Mouse (Mus musculus): ENCODE data around the gene Pglyrp2. TPM values are rescaled to one million over a fixed set of nuclear protein-coding genes. Genes with fewer than 3 reads are reported as not detected.

The Pglyrp2 gene
- polyA plus RNA-seq, 1 experiment from 2014 or later, result 0.05 TPM

- H3K4me2 ChIP-seq (replicated peaks; ENCODE audit: low read depth, low read length), result peak within 1 kb of the TSS; percentile 38
- no peak for ATAC-seq
- no peak within 1 kb of the TSS for H3K27ac ChIP-seq (ENCODE audit: low read length)
- H3K36me3 ChIP-seq (ENCODE audit: insufficient read depth, low read length), result no peaks in the 10 kb centered on the region
- no peak for DNase-seq (ENCODE audit: low spot score)
- peaks cover 4% of the 10 kb centered on the region; the same call in 1 of the 2 replicates for H3K27me3 ChIP-seq (replicated peaks; ENCODE audit: insufficient read depth, low read length)
- no peaks in the 10 kb centered on the region; the same call in 1 of the 2 replicates for H3K9me3 ChIP-seq (ENCODE audit: low read length)
- H3K4me1 ChIP-seq (ENCODE audit: insufficient read depth, low read depth, low read length), result peaks cover 4% of the 10 kb centered on the region; the same call in 1 of the 2 replicates
- 3% methylated on average over 19 of the region's 19 CpGs for WGBS
- TF ChIP-seq CTCF (IDR thresholded peaks at IDR 0.05), result no peak
- no peak for TF ChIP-seq EP300 (IDR thresholded peaks at IDR 0.05)
- H3K4me3 ChIP-seq (ENCODE audit: low read depth, low read length), result no peak within 1 kb of the TSS; the same call in 1 of the 2 replicates
- H3K9ac ChIP-seq (replicated peaks; ENCODE audit: low read depth), result no peak within 1 kb of the TSS
Observed at GRCm38 (mm10) chr17:32452482-32452881, 28.5 kb upstream of the Pglyrp2 start, which contains the start of gene Cyp4f39. Gene Cyp4f39, plus strand, starts transcription at chr17:32452723.

- Histone ChIP-seq H3K4me1 (ENCODE audit: insufficient read depth, low read depth, low read length) (peaks cover 4% of the 10 kb centered on the region; the same call in 1 of the 2 replicates), H3K9ac (replicated peaks; ENCODE audit: low read depth) (no peak overlapping the region), H3K4me3 (ENCODE audit: low read depth, low read length) (no peak overlapping the region), H3K36me3 (ENCODE audit: insufficient read depth, low read length) (no peaks in the 10 kb centered on the region), H3K9me3 (ENCODE audit: low read length) (no peaks in the 10 kb centered on the region; the same call in 1 of the 2 replicates), H3K4me2 (replicated peaks; ENCODE audit: low read depth, low read length) (no peak overlapping the region), H3K27me3 (replicated peaks; ENCODE audit: insufficient read depth, low read length) (peaks cover 4% of the 10 kb centered on the region; the same call in 1 of the 2 replicates), H3K27ac (ENCODE audit: low read length) (no peak overlapping the region)
- TF ChIP-seq EP300 (IDR thresholded peaks at IDR 0.05) (no peak), CTCF (IDR thresholded peaks at IDR 0.05) (no peak)
- WGBS, result 33% methylated on average over 2 of the region's 2 CpGs
- 0 out of 2 replicates have a peak, but pooled peaks have one; percentile 33 for ATAC-seq
- no peak for DNase-seq (ENCODE audit: low spot score)
Observed at GRCm38 (mm10) chr17:32450844-32451537, 27.0 kb upstream of the Pglyrp2 start.

- no peaks in the 10 kb centered on the region; the same call in 1 of the 2 replicates for H3K9me3 ChIP-seq (ENCODE audit: low read length)
- WGBS, result 94% methylated on average over 1 of the region's 1 CpGs
- H3K9ac ChIP-seq (replicated peaks; ENCODE audit: low read depth), result no peak overlapping the region
- H3K27ac ChIP-seq (ENCODE audit: low read length), result no peak overlapping the region
- no peak overlapping the region for H3K4me2 ChIP-seq (replicated peaks; ENCODE audit: low read depth, low read length)
- H3K36me3 ChIP-seq (ENCODE audit: insufficient read depth, low read length), result no peaks in the 10 kb centered on the region
- TF ChIP-seq EP300 (IDR thresholded peaks at IDR 0.05), result no peak
- TF ChIP-seq CTCF (IDR thresholded peaks at IDR 0.05), result no peak
- ATAC-seq (no peak), DNase-seq (ENCODE audit: low spot score) (no peak)
- no peak overlapping the region for H3K4me3 ChIP-seq (ENCODE audit: low read depth, low read length)
- peaks cover 4% of the 10 kb centered on the region; the same call in 1 of the 2 replicates for H3K4me1 ChIP-seq (ENCODE audit: insufficient read depth, low read depth, low read length)
- H3K27me3 ChIP-seq (replicated peaks; ENCODE audit: insufficient read depth, low read length), result peaks cover 4% of the 10 kb centered on the region; the same call in 1 of the 2 replicates
Observed at GRCm38 (mm10) chr17:32449042-32449441, 25.1 kb upstream of the Pglyrp2 start.

- Histone ChIP-seq H3K9ac (replicated peaks; ENCODE audit: low read depth) (no peak overlapping the region), H3K4me1 (ENCODE audit: insufficient read depth, low read depth, low read length) (no peaks in the 10 kb centered on the region), H3K4me3 (ENCODE audit: low read depth, low read length) (no peak overlapping the region), H3K27me3 (replicated peaks; ENCODE audit: insufficient read depth, low read length) (no peaks in the 10 kb centered on the region), H3K27ac (ENCODE audit: low read length) (no peak overlapping the region), H3K36me3 (ENCODE audit: insufficient read depth, low read length) (no peaks in the 10 kb centered on the region), H3K4me2 (replicated peaks; ENCODE audit: low read depth, low read length) (no peak overlapping the region), H3K9me3 (ENCODE audit: low read length) (no peaks in the 10 kb centered on the region; the same call in 1 of the 2 replicates)
- no peak for ATAC-seq
- DNase-seq (ENCODE audit: low spot score), result no peak
- TF ChIP-seq EP300 (IDR thresholded peaks at IDR 0.05), result no peak
- peak; percentile 17 for TF ChIP-seq CTCF (IDR thresholded peaks at IDR 0.05)
Observed at GRCm38 (mm10) chr17:32447195-32447594, 23.2 kb upstream of the Pglyrp2 start.

GRCm38 (mm10) chr17:32445016-32445415, 21.0 kb upstream of the Pglyrp2 start:
- no peak for TF ChIP-seq EP300 (IDR thresholded peaks at IDR 0.05)
- no peak for TF ChIP-seq CTCF (IDR thresholded peaks at IDR 0.05)
- Histone ChIP-seq H3K27me3 (replicated peaks; ENCODE audit: insufficient read depth, low read length) (no peaks in the 10 kb centered on the region), H3K27ac (ENCODE audit: low read length) (no peak overlapping the region), H3K9me3 (ENCODE audit: low read length) (no peaks in the 10 kb centered on the region; the same call in 1 of the 2 replicates), H3K4me2 (replicated peaks; ENCODE audit: low read depth, low read length) (no peak overlapping the region), H3K36me3 (ENCODE audit: insufficient read depth, low read length) (no peaks in the 10 kb centered on the region), H3K9ac (replicated peaks; ENCODE audit: low read depth) (no peak overlapping the region), H3K4me1 (ENCODE audit: insufficient read depth, low read depth, low read length) (no peaks in the 10 kb centered on the region), H3K4me3 (ENCODE audit: low read depth, low read length) (no peak overlapping the region)
- 65% methylated on average over 5 of the region's 5 CpGs for WGBS
- DNase-seq (ENCODE audit: low spot score) (no peak), ATAC-seq (no peak)

GRCm38 (mm10) chr17:32443245-32443644, 19.3 kb upstream of the Pglyrp2 start:
- no peaks in the 10 kb centered on the region for H3K4me1 ChIP-seq (ENCODE audit: insufficient read depth, low read depth, low read length)
- DNase-seq (ENCODE audit: low spot score) (no peak), ATAC-seq (no peak)
- no peak overlapping the region for H3K27ac ChIP-seq (ENCODE audit: low read length)
- TF ChIP-seq CTCF (IDR thresholded peaks at IDR 0.05) (no peak), EP300 (IDR thresholded peaks at IDR 0.05) (no peak)
- no peaks in the 10 kb centered on the region for H3K36me3 ChIP-seq (ENCODE audit: insufficient read depth, low read length)
- H3K9me3 ChIP-seq (ENCODE audit: low read length), result no peaks in the 10 kb centered on the region
- H3K4me2 ChIP-seq (replicated peaks; ENCODE audit: low read depth, low read length), result no peak overlapping the region
- H3K27me3 ChIP-seq (replicated peaks; ENCODE audit: insufficient read depth, low read length), result no peaks in the 10 kb centered on the region
- no peak overlapping the region for H3K4me3 ChIP-seq (ENCODE audit: low read depth, low read length)
- no peak overlapping the region for H3K9ac ChIP-seq (replicated peaks; ENCODE audit: low read depth)
- WGBS, result 60% methylated on average over 6 of the region's 6 CpGs
